Mouse (Mus musculus) hindlimb bud, embryonic 11.5 days (tissue): ENCODE measurements around the gene Cemip2.

Experiments
- DNase-seq: peaks from one replicate; pipeline ENCODE4 v3.0.0-alpha.2; 2012; ENCODE audit warnings: low read depth, low spot score; ENCODE audit errors: extremely low spot score

Gene Cemip2

DNA sequence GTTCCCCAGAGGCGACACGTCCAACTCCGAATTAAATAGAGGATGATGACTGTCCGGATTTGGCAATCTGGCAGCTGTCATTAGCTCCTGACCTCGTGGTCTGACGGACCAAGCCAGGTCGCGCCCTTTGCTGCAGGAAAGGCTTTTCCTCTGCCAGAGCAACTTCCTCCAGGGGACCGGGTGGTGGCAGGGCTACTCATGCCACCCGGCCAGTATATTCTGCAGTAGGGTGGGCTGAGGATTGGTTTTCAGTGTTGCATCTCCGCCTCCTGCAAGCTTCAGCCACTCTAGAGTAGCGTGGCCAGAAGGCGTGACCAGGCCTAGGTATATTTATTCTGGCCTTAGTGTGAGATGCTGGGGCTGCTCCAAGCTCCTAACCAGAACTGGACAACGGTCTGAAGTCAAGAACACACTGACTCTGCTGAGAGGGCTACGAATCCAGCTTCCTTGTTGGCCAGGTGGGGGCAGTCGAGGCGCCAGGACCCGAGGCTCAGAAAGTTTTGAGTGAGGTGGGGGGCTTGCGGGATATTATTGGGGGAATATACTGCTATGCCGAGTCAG lies 891 bp upstream of the Cemip2 start:
- no peak for DNase-seq

DNA sequence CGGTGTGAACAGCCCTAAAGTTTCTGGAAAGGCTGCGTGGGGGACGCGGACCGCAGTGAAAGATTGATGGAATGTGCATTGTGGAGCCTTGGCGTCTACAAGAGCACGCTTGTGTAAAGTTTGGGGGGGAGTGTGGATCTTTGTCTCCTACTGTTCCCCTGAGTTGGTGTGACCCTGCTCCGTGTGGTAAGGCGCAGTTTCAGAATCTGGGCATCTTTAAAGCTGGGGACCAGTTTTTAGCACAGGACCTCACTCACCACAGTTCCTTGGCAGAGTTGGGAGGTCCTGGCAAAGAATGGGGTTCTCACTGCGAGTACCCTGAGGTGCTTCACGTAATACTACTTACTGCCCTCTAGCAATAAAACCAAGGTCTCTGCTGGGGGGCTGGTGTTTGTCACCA lies 964 bp downstream of the Cemip2 start:
- no peak for DNase-seq

DNA sequence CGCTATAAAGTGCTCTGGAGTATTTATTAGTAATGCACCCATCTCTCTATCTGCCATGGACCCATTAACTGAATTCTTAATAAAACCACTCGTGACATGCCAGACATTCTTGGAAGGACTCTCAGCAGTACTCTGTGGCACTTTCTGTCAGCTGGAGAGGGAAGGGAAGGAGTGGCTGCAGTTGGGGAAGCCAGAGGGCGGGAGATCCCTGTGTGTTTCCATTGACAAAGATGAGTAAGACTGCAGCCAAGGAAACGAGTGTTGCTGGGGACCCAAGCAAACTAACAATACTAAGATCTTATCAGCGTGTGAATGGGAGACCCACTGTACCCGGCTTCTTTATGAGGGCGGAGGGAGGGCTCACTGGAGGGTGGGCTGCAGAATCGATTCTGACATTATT lies 2.5 kb downstream of the Cemip2 start:
- DNase-seq, result no peak

DNA sequence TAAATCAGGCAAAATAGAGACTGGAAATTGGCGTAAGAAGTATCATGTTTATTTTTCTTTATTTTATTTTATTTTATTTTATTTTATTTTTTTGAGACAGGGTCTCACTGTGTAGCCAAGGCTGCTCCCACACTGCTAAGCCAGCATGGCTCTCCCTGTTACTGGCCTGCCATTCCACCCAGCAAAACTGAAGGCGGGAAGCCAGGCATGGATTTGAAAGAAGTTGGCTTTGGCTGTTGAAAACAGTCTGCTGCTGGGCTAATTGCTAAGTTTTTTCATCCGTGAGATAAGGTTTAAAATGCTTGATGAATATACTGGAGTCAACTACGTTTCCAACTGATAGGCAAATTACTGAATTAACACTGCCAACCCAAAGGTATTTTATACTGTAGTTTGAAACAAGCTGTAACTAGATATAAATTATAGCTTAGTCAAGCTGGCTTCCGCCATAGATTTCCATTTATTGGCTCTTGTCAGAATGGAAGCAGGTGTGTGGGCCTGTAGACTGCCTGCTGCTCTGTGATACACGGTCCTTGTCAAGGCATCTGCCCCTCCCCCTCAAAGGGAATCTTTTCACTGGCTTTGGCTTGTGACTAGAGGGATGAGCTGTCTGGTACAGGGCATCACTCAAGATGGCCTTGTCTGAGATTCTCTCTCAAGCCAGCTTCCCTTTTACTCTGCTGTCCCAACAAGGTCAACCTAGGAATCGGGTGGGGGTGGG lies 3.1 kb downstream of the Cemip2 start:
- DNase-seq, result no peak

DNA sequence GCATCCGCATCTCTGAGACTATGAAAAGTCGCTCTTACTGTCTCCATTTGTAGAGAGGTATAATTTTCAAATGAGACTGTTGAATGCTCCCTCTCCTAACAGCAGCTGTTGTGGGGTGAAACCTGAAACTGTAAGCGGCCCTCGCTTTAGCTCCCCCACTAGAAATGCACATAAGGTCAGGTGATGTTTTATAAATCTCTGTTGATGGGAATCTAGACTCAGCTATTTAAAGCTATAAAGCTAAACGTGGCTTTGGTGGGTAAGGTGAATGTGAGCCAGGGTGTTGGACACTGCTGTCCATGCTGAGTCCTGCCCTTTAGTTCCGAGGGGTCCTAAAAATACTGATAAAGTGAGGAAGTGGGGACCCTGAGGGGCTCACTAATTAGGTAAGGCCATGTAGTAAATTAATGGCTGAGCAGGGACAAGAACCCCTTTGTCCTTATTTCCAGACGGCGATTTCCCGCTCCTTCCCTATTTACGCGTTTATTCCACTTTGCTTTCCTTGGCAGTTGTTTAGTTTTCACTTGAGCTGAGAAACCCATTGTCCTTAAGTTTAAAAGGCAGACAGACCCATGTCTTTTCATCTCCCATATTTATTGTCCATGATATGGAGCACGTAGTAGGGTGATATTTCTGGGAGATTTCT lies 3.8 kb downstream of the Cemip2 start:
- no peak for DNase-seq

DNA sequence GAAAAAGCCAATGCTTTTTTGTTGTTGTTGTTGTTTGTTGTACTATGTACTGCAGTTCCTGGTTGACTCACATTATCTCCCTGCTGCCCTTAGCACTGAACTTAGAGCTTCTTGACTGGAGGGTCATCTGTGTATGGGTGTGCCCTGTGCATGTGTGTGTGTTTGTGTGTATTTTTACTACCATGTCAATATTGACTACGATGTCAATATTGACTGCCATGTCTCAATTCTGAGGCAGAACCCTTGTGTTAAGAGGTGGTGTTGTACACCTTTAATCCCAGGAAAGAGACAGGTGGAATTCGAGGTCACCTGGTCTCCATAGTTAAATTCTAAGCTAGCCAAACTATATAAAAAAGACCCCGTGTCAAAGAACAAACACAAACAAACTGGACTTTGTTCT lies 5.6 kb downstream of the Cemip2 start:
- DNase-seq, result no peak

DNA sequence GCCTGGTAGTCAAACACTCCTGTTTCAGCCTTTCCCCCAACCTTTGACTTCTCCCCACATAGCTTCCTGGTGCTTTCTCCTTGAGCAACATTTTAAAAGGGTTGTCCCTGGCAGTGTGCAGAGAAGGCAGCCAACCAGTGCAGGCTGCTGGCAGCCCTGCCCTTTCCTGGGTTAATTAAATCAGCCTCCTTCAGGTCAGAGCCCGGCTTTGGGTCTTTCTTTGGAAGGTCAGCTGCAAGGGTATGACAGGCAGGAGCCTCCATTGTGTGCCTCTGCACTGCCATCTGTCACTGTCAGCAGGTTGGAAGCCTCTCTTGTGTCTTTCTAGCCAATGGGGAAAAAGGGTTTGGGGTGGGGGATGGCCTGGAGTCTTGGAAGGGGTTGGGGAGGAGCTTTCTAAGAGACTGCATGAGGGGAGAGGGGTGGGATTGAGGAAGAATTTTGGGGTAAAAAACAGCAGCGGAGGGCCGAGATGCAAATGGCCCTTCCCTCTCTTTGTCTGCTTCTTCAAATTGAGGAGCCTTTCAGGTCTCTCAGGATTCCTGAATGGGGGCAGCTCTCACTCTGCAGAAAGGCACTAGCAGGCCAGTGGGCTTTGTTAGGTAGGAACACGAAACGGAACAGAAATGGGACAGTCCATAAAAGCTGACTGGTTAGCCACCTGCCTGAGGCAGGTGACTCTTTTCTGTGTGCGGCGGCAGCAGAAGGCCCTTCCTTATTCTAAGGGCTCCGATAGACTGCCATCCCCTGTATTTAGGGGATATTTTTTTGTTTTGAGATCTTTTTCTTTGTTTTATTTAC lies 6.4 kb downstream of the Cemip2 start:
- no peak for DNase-seq

DNA sequence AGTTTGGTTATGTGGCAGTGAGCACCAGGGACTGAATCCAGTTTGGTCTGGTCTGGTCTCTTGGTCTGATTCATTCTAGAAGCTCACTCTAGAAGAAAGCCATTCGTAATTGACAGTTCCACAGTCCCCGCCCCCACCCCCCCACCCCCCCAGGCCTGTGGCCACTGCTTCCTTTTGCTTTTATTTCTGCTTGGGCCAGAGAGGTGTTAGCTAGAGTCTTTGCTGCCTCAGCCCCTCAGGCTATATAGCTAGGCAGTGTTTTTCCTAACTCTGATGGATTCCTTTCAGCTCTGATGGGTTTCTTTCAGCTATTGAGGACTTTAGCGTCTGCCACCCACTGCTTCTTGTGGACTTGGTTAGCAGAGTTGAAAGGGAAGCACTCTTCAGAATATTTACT lies 7.0 kb downstream of the Cemip2 start:
- DNase-seq, result no peak

DNA sequence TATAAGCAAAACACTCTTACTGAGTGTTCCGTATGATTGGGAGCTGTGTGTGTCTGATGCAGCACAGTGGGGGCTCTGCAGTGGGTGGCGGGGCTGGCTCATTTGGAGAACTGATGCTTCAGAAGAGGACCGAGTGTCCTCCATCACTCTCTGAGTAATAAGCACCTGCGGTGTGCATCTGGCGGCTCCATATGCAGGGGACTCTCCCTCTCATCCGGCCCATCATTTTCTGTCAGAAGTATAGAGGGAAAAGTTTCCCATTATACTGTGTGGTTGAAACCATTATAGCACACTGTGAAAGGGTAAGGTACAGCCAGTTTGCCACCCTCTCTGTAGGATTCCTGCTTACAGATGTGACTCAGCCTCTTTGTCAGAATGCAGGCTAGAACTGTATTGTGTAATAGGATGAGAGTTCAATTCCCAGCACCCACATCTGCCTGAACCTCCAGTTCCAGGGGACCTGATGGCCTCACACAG lies 8.9 kb downstream of the Cemip2 start:
- DNase-seq, result no peak

DNA sequence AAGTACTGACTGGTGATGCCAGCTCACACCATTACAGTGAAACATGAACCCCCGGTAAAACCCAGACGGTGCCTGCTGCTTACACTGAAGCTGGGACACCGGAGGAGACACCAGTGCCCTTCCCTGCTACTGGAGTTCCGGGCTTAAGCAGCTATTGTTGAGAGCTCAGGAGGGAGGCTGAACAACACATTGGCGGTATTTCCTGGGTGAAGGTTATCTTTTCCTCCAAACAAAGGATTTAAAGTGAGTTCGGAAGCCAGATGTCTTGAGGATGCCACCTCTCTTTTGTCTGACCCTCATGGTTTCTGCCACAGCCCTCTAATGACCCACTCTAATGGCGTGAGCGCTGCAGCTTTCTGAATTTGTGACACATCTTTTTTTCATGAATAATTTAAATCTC lies 10.9 kb downstream of the Cemip2 start:
- no peak for DNase-seq

DNA sequence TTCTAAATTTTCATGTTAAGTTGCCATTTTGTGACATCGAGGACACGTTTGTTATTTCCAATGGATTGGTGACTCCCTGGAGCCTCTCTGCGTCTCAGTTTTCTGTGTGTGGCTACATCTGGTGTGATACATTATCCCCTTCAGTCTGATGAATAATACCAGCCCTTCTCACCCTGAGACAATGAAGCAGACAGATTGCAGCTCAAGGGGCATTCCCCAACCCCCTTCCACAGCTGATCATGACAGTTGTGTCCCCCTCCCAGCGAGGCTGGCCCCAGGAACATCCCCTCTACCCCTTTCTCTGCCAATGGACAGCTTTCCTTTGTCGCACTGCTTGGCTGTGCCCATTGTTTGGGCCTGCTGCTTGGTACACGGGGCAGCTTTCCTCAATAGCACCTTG lies 11.5 kb downstream of the Cemip2 start:
- no peak for DNase-seq

DNA sequence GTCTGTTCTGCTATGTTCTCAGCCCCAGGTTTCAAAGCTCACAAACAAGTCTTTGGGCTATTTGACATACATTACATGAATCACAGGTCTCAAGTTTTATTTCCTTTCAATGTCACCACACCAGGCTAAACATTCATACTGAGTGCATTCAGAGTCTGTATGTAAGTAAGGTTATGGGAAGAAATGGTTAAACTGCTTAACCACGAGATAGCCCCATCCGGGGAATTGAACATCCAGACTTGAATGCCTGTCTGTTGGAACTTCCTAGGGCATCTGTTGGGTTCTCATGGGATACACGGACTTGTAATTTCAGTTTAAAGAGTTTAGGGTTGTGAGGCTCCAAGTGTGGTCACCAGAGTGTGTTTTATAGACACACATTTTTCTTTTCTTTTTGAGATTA lies 13.2 kb downstream of the Cemip2 start:
- no peak for DNase-seq

DNA sequence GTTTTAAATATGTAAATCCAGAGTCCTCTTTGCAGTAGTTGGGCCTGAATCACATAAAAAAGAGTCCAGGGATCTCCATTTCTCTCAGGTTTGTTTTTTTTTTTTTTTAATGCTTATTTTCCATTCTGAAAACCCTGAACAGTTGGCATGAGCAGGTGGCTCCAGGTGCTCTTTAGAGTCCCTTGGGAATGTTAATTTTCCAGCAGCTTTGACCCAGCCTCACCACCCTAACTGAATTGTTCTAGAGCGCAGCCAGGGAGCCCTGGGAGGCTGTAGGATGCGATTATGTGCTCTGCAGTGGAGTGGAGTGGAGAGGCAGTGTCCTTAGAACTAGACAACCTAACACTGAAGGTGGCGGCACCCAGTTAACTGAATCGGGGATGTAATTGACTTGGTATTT lies 13.7 kb downstream of the Cemip2 start:
- no peak for DNase-seq

DNA sequence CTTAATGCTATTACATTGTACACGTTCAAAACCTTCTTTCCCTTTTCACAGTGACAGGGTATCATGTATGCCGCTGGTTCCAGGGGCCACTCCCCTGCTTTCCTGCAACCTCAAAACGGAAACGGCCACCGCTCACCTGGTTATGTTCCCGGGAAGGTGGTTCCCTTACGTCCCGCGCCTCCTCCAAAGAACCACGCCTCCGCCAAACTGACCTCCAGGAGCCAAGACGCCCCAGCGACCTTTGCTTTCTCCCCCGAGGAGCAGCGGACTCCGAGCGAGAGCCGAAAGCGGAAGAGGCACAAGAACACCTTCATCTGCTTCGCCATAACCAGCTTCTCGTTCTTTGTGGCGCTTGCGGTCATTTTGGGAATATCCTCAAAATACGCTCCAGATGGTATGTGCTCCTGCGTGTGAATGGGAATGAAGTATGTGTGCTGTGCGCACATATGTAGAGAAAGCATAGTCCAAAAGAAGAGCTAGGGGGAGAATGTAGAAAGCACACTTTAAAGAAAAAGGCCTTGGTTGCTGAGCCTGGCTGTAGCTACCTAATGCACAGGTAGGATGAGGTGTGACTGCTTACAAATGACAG lies 14.5 kb downstream of the Cemip2 start:
- no peak for DNase-seq

DNA sequence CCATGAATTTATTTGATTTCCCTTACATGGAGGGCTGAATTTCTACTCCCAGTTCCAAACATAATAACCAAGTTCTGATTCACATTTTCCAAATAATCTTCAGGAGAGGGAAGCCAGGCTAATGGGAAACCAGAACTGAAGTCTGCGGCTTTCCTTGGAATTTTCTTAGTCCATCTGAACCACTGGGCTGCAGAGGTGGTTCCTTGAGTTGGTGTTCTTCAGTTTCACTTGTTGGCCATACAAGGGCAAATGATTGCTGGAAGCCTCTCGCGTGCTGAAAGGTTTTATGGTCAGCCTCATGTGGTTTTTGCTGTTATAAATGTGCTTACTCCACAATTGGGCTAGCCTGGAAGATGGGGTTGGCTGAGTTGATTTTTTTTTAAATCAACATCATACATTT lies 16.4 kb downstream of the Cemip2 start:
- DNase-seq, result no peak

DNA sequence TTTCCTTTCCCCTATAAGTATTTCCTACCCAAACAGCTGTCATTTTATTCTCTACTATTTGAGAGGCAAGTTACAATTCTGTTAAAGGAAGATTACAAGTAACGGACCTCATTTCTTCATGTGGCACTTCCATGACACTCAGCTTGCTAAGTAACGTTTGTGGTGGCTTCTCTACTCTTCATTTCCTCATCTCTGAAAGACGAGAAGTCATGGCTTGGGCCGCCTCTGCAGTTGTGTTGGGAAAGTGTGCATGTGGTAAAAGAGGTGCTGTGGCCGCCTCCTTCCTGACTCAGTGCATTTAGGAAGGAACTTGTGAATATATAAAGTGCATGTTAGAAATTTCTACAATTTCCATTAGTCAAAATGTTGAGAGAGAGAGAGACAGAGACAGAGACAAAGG lies 18.2 kb downstream of the Cemip2 start:
- no peak for DNase-seq

DNA sequence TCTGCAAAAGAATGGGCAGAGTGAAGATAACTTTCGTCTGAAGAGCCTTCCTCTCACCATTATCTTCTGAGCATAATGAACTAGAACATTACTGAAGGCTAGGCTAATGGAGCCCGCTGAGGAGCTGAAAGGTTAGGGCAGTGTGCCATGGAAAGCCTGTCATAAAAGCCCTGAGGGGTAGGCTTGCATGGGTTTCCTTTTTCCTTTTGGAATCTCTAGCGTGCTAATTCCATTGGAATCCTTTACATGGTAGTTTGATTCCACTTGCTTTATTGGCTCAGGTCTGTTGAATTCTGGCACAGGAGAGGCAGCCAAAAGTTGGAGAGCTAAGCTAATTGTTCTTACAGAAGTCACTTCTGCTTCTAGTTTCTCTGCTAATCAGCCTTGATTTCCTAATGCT lies 20.6 kb downstream of the Cemip2 start:
- DNase-seq, result no peak

DNA sequence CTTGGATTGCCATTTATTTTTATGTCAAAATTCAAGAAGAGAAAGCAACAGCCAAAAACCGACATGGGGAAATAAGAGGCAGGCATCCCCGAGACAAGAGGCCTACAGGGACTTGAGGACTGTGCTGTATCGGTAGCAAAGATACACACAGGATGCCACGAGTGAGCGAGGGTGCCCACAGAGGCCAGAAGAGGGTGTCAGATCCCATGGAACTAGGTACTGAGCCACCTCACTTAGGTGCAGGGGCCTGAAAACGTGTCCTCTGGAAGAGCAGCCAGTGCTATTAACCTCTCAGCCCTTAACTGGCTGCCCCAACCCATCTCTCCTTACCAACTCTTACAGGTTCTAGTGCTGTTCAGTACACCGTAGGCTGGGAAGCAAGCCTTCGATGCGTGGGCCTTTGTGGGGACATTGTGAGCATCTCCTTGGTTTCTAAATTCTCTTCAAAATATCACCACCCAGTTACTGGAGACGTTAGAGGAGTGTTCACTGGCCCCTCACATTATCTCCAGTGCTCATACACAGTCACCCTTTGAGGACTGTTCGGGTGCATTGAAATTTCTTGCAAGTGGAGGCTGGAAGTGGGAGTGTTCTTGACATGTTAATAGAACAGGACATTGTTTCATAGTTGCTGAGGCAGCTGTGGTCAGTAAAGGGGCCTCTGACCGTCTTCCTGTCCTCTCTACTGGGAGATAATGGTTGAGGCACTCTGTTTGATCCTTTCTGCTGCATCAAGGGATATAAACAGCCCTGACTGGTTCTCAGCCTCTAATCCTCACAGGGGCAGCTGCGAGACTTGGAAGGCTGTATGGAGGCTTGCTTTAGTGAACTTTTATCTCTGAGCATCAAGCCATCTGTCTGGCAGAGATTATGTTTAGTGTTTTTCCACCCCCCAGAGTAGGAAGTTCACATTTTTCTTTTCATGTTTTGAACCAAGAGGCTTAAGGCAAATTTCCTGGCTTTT lies 21.6 kb downstream of the Cemip2 start:
- no peak for DNase-seq

DNA sequence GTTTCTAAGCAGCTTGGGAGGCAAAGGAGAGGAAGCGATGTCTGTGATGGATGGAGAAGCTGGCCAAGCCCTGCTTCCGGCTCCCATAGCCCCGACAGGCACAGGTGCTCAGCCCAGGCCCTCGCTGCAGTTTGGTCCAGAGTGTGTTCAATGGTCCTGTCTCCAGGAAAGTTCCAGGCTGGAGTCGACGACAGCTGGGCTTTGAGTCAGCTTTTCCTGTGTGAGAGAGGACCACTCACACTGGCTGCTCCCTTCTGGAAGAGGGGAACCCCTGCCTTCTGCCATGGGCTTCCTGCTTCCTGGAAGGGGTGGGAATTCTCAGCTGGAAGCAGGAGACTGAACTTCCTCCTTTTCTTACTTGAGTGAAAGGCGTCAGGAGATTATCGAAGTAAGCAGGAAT lies 26.3 kb downstream of the Cemip2 start:
- DNase-seq, result no peak

DNA sequence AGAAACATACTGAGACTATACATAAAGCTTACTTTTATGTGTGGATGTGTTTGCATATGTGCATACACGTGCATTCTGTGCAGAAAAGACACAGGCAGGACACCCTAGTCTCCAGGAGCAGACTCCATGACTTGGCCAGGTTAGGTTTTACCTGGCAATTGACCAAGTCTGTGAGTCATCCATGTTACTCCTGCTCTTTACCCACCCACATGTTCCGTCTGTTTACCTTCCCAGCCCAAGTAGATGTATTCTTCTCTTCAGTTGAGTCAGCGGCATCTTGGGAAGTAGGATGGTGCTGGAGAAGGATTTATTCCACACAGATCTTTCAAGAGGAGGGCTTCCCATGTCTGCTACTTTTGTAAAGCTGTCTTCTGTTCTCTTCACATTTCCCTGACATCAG lies 27.2 kb downstream of the Cemip2 start:
- no peak for DNase-seq
